ENCODE assay signal across 22 mouse cellular contexts in genomic region chr7:67097096-67097495, GRCm38 (mm10).
"Had no signal": no experiment of that assay in that cellular context is flagged by ENCODE, and none has a peak within 500 bp of the region (broad histone marks: within the 10 kb centered on the region; RNA-seq: fewer than 3 reads in every experiment).

No protein-coding gene starts in this region.

- H3K4me2 ChIP-seq: intestine, embryonic 15.5 days; kidney, embryonic 15.5 days; limb, embryonic 12.5 days; liver, embryonic 12.5 days; liver, embryonic 15.5 days; midbrain, embryonic 13.5 days; neural tube, embryonic 13.5 days; stomach, embryonic 15.5 days had no signal

- H3K36me3 ChIP-seq: intestine, embryonic 15.5 days; kidney, embryonic 15.5 days; limb, embryonic 12.5 days; liver, embryonic 12.5 days; liver, embryonic 15.5 days; midbrain, embryonic 13.5 days; neural tube, embryonic 13.5 days; stomach, embryonic 15.5 days had no signal

- DNase-seq: kidney, adult 11 months; kidney, adult 8-10 months; kidney, postnatal 10 days; kidney, postnatal 36 days; layer of hippocampus, postnatal 36 days; liver; lung, adult 18-20 months; right cerebral cortex, adult 18-20 months; right cerebral cortex, postnatal 25 days; spleen, adult 18-20 months; thymus, postnatal 25 days had no signal

- H3K27me3 ChIP-seq: intestine, embryonic 15.5 days; kidney, embryonic 15.5 days; limb, embryonic 12.5 days; liver, embryonic 12.5 days; liver, embryonic 15.5 days; midbrain, embryonic 13.5 days; neural tube, embryonic 13.5 days; stomach, embryonic 15.5 days had no signal

- ATAC-seq: intestine, embryonic 15.5 days; liver, embryonic 12.5 days; midbrain, embryonic 13.5 days had no signal

- H3K27ac ChIP-seq: intestine, embryonic 15.5 days; kidney, embryonic 15.5 days; left cerebral cortex, adult 2 months; limb, embryonic 12.5 days; liver, embryonic 12.5 days; liver, embryonic 15.5 days; macrophage; midbrain, embryonic 13.5 days; neural tube, embryonic 13.5 days; stomach, embryonic 15.5 days had no signal

- H3K9me3 ChIP-seq: intestine, embryonic 15.5 days; kidney, embryonic 15.5 days; limb, embryonic 12.5 days; liver, embryonic 12.5 days; liver, embryonic 15.5 days; midbrain, embryonic 13.5 days; neural tube, embryonic 13.5 days; stomach, embryonic 15.5 days had no signal

- H3K4me1 ChIP-seq: intestine, embryonic 15.5 days; liver, embryonic 12.5 days; liver, embryonic 15.5 days; midbrain, embryonic 13.5 days; neural tube, embryonic 13.5 days; stomach, embryonic 15.5 days had no signal

- H3K4me3 ChIP-seq: intestine, embryonic 15.5 days; kidney, embryonic 15.5 days; left cerebral cortex, adult 2 months; limb, embryonic 12.5 days; liver, embryonic 12.5 days; liver, embryonic 15.5 days; midbrain, embryonic 13.5 days; myocyte; neural tube, embryonic 13.5 days; stomach, embryonic 15.5 days had no signal

- H3K9ac ChIP-seq: intestine, embryonic 15.5 days; kidney, embryonic 15.5 days; limb, embryonic 12.5 days; liver, embryonic 12.5 days; liver, embryonic 15.5 days; midbrain, embryonic 13.5 days; neural tube, embryonic 13.5 days; stomach, embryonic 15.5 days had no signal
